Mouse (Mus musculus): ENCODE measurements around the gene Cpeb3. TPM values are rescaled to one million over a fixed set of nuclear protein-coding genes. Genes with fewer than 3 reads are reported as not detected.
A peak's percentile ranks its signal among the peaks of the same experiment; 100 is the strongest.
"Not testable (repeated sequence)": the region's sequence is repeated elsewhere in the genome, so short reads cannot be mapped to it uniquely, and the experiment has no call there.

Cpeb3 gene
- total and polyA plus RNA-seq, 2 experiments from 2014 or later = 10.3 to 23.7 TPM

GRCm38 (mm10) chr19:37078064-37078463 is 130.3 kb downstream of the Cpeb3 start:
- TF ChIP-seq CTCF (IDR thresholded peaks at IDR 0.05; ENCODE audit: low read depth) = no peak
- Histone ChIP-seq H3K36me3 (ENCODE audit: insufficient read depth, low read length) (no peaks in the 10 kb centered on the region; the same call in 1 of the 2 replicates), H3K27ac (peak overlapping the region; percentile 26; the same call in 1 of the 2 replicates), H3K4me1 (ENCODE audit: insufficient read depth, low read length) (no peaks in the 10 kb centered on the region), H3K9me3 (ENCODE audit: low read length) (no peaks in the 10 kb centered on the region), H3K4me3 (ENCODE audit: low read length) (no peak overlapping the region), H3K27me3 (ENCODE audit: insufficient read depth, low read length) (no peaks in the 10 kb centered on the region), H3K4me2 (ENCODE audit: low read depth, low read length) (no peak overlapping the region), H3K9ac (replicated peaks; ENCODE audit: low read length) (no peak overlapping the region)
- ATAC-seq = peak; percentile 51; the same call in 1 of the 2 replicates
- WGBS = 56% methylated on average over 4 of the region's 4 CpGs
- peak; percentile 40 for DNase-seq (ENCODE audit: low spot score)

- H3K4me3 ChIP-seq (ENCODE audit: low read length); H3K36me3 ChIP-seq (ENCODE audit: insufficient read depth, low read length); H3K4me1 ChIP-seq (ENCODE audit: insufficient read depth, low read length); H3K27me3 ChIP-seq (ENCODE audit: insufficient read depth, low read length); DNase-seq (ENCODE audit: low spot score); H3K9ac ChIP-seq (replicated peaks; ENCODE audit: low read length); H3K4me2 ChIP-seq (ENCODE audit: low read depth, low read length); ATAC-seq; H3K9me3 ChIP-seq (ENCODE audit: low read length); H3K27ac ChIP-seq: not testable (repeated sequence)
- WGBS = 77% methylated on average over 4 of the region's 4 CpGs
Measured at GRCm38 (mm10) chr19:37077258-37077657, 131.1 kb downstream of the Cpeb3 start.

GRCm38 (mm10) chr19:37076646-37077045 is 131.8 kb downstream of the Cpeb3 start:
- H3K4me3 ChIP-seq (ENCODE audit: low read length) = no peak overlapping the region
- no peak overlapping the region for H3K27ac ChIP-seq
- no peak overlapping the region for H3K9ac ChIP-seq (replicated peaks; ENCODE audit: low read length)
- no peaks in the 10 kb centered on the region; the same call in 1 of the 2 replicates for H3K36me3 ChIP-seq (ENCODE audit: insufficient read depth, low read length)
- H3K27me3 ChIP-seq (ENCODE audit: insufficient read depth, low read length) = no peaks in the 10 kb centered on the region
- DNase-seq (ENCODE audit: low spot score) (no peak), ATAC-seq (no peak)
- H3K4me2 ChIP-seq (ENCODE audit: low read depth, low read length) = no peak overlapping the region
- H3K9me3 ChIP-seq (ENCODE audit: low read length) = no peaks in the 10 kb centered on the region
- H3K4me1 ChIP-seq (ENCODE audit: insufficient read depth, low read length) = no peaks in the 10 kb centered on the region
- TF ChIP-seq CTCF (IDR thresholded peaks at IDR 0.05; ENCODE audit: low read depth) = no peak
- WGBS = 90% methylated on average over 4 of the region's 4 CpGs

- Histone ChIP-seq H3K27me3 (ENCODE audit: insufficient read depth, low read length) (no peaks in the 10 kb centered on the region), H3K9ac (replicated peaks; ENCODE audit: low read length) (no peak overlapping the region), H3K36me3 (ENCODE audit: insufficient read depth, low read length) (no peaks in the 10 kb centered on the region; the same call in 1 of the 2 replicates), H3K4me2 (ENCODE audit: low read depth, low read length) (no peak overlapping the region), H3K4me1 (ENCODE audit: insufficient read depth, low read length) (no peaks in the 10 kb centered on the region), H3K4me3 (ENCODE audit: low read length) (no peak overlapping the region), H3K27ac (no peak overlapping the region), H3K9me3 (ENCODE audit: low read length) (no peaks in the 10 kb centered on the region)
- no peak for DNase-seq (ENCODE audit: low spot score)
- no peak for ATAC-seq
- no peak for TF ChIP-seq CTCF (IDR thresholded peaks at IDR 0.05; ENCODE audit: low read depth)
- WGBS = 61% methylated on average over 2 of the region's 2 CpGs
Measured at GRCm38 (mm10) chr19:37076116-37076515, 132.3 kb downstream of the Cpeb3 start.

GRCm38 (mm10) chr19:37075690-37076089 is 132.7 kb downstream of the Cpeb3 start:
- 79% methylated on average over 7 of the region's 7 CpGs for WGBS
- ATAC-seq = no peak

GRCm38 (mm10) chr19:37074726-37075125 is 133.7 kb downstream of the Cpeb3 start:
- Histone ChIP-seq H3K27me3 (ENCODE audit: insufficient read depth, low read length) (no peaks in the 10 kb centered on the region), H3K9ac (replicated peaks; ENCODE audit: low read length) (no peak overlapping the region), H3K9me3 (ENCODE audit: low read length) (no peaks in the 10 kb centered on the region), H3K4me3 (ENCODE audit: low read length) (no peak overlapping the region), H3K36me3 (ENCODE audit: insufficient read depth, low read length) (no peaks in the 10 kb centered on the region; the same call in 1 of the 2 replicates), H3K4me1 (ENCODE audit: insufficient read depth, low read length) (no peaks in the 10 kb centered on the region), H3K4me2 (ENCODE audit: low read depth, low read length) (no peak overlapping the region), H3K27ac (no peak overlapping the region)
- ATAC-seq = no peak
- 84% methylated on average over 5 of the region's 5 CpGs for WGBS
- DNase-seq (ENCODE audit: low spot score) = no peak
- TF ChIP-seq CTCF (IDR thresholded peaks at IDR 0.05; ENCODE audit: low read depth) = no peak

More at GRCm38 (mm10) chr19:37075690-37076089, 132.7 kb downstream of the Cpeb3 start:
- no peak overlapping the region for H3K4me3 ChIP-seq (ENCODE audit: low read length)
- H3K4me1 ChIP-seq (ENCODE audit: insufficient read depth, low read length) = no peaks in the 10 kb centered on the region
- H3K9ac ChIP-seq (replicated peaks; ENCODE audit: low read length) = no peak overlapping the region
- DNase-seq (ENCODE audit: low spot score) = no peak
- no peak overlapping the region for H3K4me2 ChIP-seq (ENCODE audit: low read depth, low read length)
- no peak overlapping the region for H3K27ac ChIP-seq
- no peaks in the 10 kb centered on the region for H3K27me3 ChIP-seq (ENCODE audit: insufficient read depth, low read length)
- no peaks in the 10 kb centered on the region; the same call in 1 of the 2 replicates for H3K36me3 ChIP-seq (ENCODE audit: insufficient read depth, low read length)
- no peaks in the 10 kb centered on the region for H3K9me3 ChIP-seq (ENCODE audit: low read length)
- TF ChIP-seq CTCF (IDR thresholded peaks at IDR 0.05; ENCODE audit: low read depth) = no peak

GRCm38 (mm10) chr19:37074276-37074675 is 134.1 kb downstream of the Cpeb3 start:
- H3K27me3 ChIP-seq (ENCODE audit: insufficient read depth, low read length) = no peaks in the 10 kb centered on the region
- DNase-seq (ENCODE audit: low spot score) = no peak
- H3K36me3 ChIP-seq (ENCODE audit: insufficient read depth, low read length) = no peaks in the 10 kb centered on the region; the same call in 1 of the 2 replicates
- WGBS = 94% methylated on average over 3 of the region's 3 CpGs
- no peak overlapping the region for H3K4me2 ChIP-seq (ENCODE audit: low read depth, low read length)
- no peak overlapping the region for H3K4me3 ChIP-seq (ENCODE audit: low read length)
- no peak for TF ChIP-seq CTCF (IDR thresholded peaks at IDR 0.05; ENCODE audit: low read depth)
- ATAC-seq = no peak
- no peak overlapping the region for H3K27ac ChIP-seq
- no peaks in the 10 kb centered on the region for H3K9me3 ChIP-seq (ENCODE audit: low read length)
- H3K9ac ChIP-seq (replicated peaks; ENCODE audit: low read length) = no peak overlapping the region
- no peaks in the 10 kb centered on the region for H3K4me1 ChIP-seq (ENCODE audit: insufficient read depth, low read length)

All from hindbrain, postnatal 0 days (tissue).